Mouse (Mus musculus): ENCODE data around the gene Fitm1. TPM values are rescaled to one million over a fixed set of nuclear protein-coding genes. Genes with fewer than 3 reads are reported as not detected.

Gene Fitm1
- polyA plus RNA-seq, 1 experiment from 2014 or later, result 1.0 TPM

GRCm38 (mm10) chr14:55586149-55586548 is 10.7 kb downstream of the Fitm1 start:
- H3K4me3 ChIP-seq, result no peak overlapping the region
- WGBS, result 92% methylated on average over 2 of the region's 2 CpGs
- no peak for ATAC-seq (ENCODE audit: low read depth)
- H3K9ac ChIP-seq, result no peak overlapping the region
- peaks cover 32% of the 10 kb centered on the region for H3K4me1 ChIP-seq (replicated peaks)
- no peak overlapping the region for H3K27ac ChIP-seq (replicated peaks)
- no peaks in the 10 kb centered on the region for H3K9me3 ChIP-seq
- H3K4me2 ChIP-seq, result no peak overlapping the region
- peaks cover 28% of the 10 kb centered on the region for H3K36me3 ChIP-seq
- H3K27me3 ChIP-seq, result no peaks in the 10 kb centered on the region

GRCm38 (mm10) chr14:55589271-55589670 is 13.9 kb downstream of the Fitm1 start:
- H3K4me3 ChIP-seq, result no peak overlapping the region
- no peak overlapping the region for H3K4me2 ChIP-seq
- H3K27me3 ChIP-seq, result no peaks in the 10 kb centered on the region
- H3K9me3 ChIP-seq, result no peaks in the 10 kb centered on the region
- no peak for ATAC-seq (ENCODE audit: low read depth)
- peaks cover 22% of the 10 kb centered on the region for H3K36me3 ChIP-seq
- 90% methylated on average over 5 of the region's 5 CpGs for WGBS
- peaks cover 52% of the 10 kb centered on the region for H3K4me1 ChIP-seq (replicated peaks)
- no peak overlapping the region for H3K9ac ChIP-seq
- no peak overlapping the region for H3K27ac ChIP-seq (replicated peaks)

GRCm38 (mm10) chr14:55589771-55590448 is 14.5 kb downstream of the Fitm1 start:
- H3K27ac ChIP-seq (replicated peaks), result peak overlapping the region; percentile 96; the same call in 1 of the 2 replicates
- peaks cover 29% of the 10 kb centered on the region for H3K36me3 ChIP-seq
- H3K4me2 ChIP-seq, result peak overlapping the region; percentile 93
- H3K27me3 ChIP-seq, result no peaks in the 10 kb centered on the region
- WGBS, result 90% methylated on average over 11 of the region's 11 CpGs
- no peak for ATAC-seq (ENCODE audit: low read depth)
- H3K4me3 ChIP-seq, result peak overlapping the region; percentile 72
- peaks cover 45% of the 10 kb centered on the region for H3K4me1 ChIP-seq (replicated peaks)
- no peaks in the 10 kb centered on the region for H3K9me3 ChIP-seq
- peak overlapping the region; percentile 91 for H3K9ac ChIP-seq

- H3K4me3 ChIP-seq, result peak within 1 kb of the TSS; percentile 72
- H3K4me2 ChIP-seq, result peak within 1 kb of the TSS; percentile 93
- peaks cover 37% of the 10 kb centered on the region for H3K4me1 ChIP-seq (replicated peaks)
- 1% methylated on average over 22 of the region's 22 CpGs for WGBS
- H3K9ac ChIP-seq, result peak within 1 kb of the TSS; percentile 91
- peak; percentile 97 for ATAC-seq (ENCODE audit: low read depth)
- no peaks in the 10 kb centered on the region for H3K27me3 ChIP-seq
- H3K27ac ChIP-seq (replicated peaks), result peak within 1 kb of the TSS; percentile 96
- no peaks in the 10 kb centered on the region for H3K9me3 ChIP-seq
- peaks cover 38% of the 10 kb centered on the region for H3K36me3 ChIP-seq
Observed at GRCm38 (mm10) chr14:55590748-55591330, 15.4 kb downstream of the Fitm1 start, which contains the start of gene Psme2. TSS of gene Psme2 (minus strand) at chr14:55591113.

- WGBS, result under 1% methylated on average over 33 of the region's 33 CpGs
- no peaks in the 10 kb centered on the region for H3K27me3 ChIP-seq
- H3K4me1 ChIP-seq (replicated peaks), result peaks cover 37% of the 10 kb centered on the region
- peak within 1 kb of the TSS; percentile 93 for H3K4me2 ChIP-seq
- H3K9ac ChIP-seq, result peak within 1 kb of the TSS; percentile 91
- peak within 1 kb of the TSS; percentile 96 for H3K27ac ChIP-seq (replicated peaks)
- peaks cover 44% of the 10 kb centered on the region for H3K36me3 ChIP-seq
- ATAC-seq (ENCODE audit: low read depth), result peak; percentile 94
- H3K4me3 ChIP-seq, result peak within 1 kb of the TSS; percentile 72
- H3K9me3 ChIP-seq, result no peaks in the 10 kb centered on the region
Observed at GRCm38 (mm10) chr14:55591331-55591891, 16.0 kb downstream of the Fitm1 start, which contains the start of gene Rnf31. TSS of gene Rnf31 (plus strand) at chr14:55591708.

- Histone ChIP-seq H3K27me3 (no peaks in the 10 kb centered on the region), H3K4me1 (replicated peaks) (peaks cover 37% of the 10 kb centered on the region), H3K9me3 (no peaks in the 10 kb centered on the region), H3K27ac (replicated peaks) (peak overlapping the region; percentile 96), H3K9ac (peak overlapping the region; percentile 91), H3K4me2 (peak overlapping the region; percentile 93), H3K4me3 (peak overlapping the region; percentile 72), H3K36me3 (peaks cover 49% of the 10 kb centered on the region)
- 4% methylated on average over 16 of the region's 16 CpGs for WGBS
- ATAC-seq (ENCODE audit: low read depth), result no peak
Observed at GRCm38 (mm10) chr14:55592226-55592625, 16.8 kb downstream of the Fitm1 start.

- 77% methylated on average over 13 of the region's 13 CpGs for WGBS
- no peak overlapping the region for H3K4me3 ChIP-seq
- H3K27me3 ChIP-seq, result no peaks in the 10 kb centered on the region
- H3K9me3 ChIP-seq, result no peaks in the 10 kb centered on the region
- peaks cover 71% of the 10 kb centered on the region for H3K36me3 ChIP-seq
- no peak overlapping the region for H3K4me2 ChIP-seq
- no peak overlapping the region for H3K9ac ChIP-seq
- ATAC-seq (ENCODE audit: low read depth), result no peak
- H3K4me1 ChIP-seq (replicated peaks), result peaks cover 21% of the 10 kb centered on the region
- H3K27ac ChIP-seq (replicated peaks), result no peak overlapping the region
Observed at GRCm38 (mm10) chr14:55596036-55596690, 20.7 kb downstream of the Fitm1 start.

GRCm38 (mm10) chr14:55598521-55599390 is 23.3 kb downstream of the Fitm1 start:
- Histone ChIP-seq H3K27ac (replicated peaks) (no peak overlapping the region), H3K4me3 (no peak overlapping the region), H3K9me3 (no peaks in the 10 kb centered on the region), H3K27me3 (no peaks in the 10 kb centered on the region), H3K4me1 (replicated peaks) (peaks cover 7% of the 10 kb centered on the region), H3K36me3 (peaks cover 96% of the 10 kb centered on the region), H3K9ac (no peak overlapping the region), H3K4me2 (no peak overlapping the region)
- ATAC-seq (ENCODE audit: low read depth), result no peak
- 95% methylated on average over 21 of the region's 21 CpGs for WGBS

GRCm38 (mm10) chr14:55603271-55603632 is 27.8 kb downstream of the Fitm1 start, which contains the start of gene Irf9:
TSS of gene Irf9 (plus strand) at chr14:55603571.
- H3K27ac ChIP-seq (replicated peaks), result peak within 1 kb of the TSS; percentile 55; the same call in 1 of the 2 replicates
- H3K4me2 ChIP-seq, result peak within 1 kb of the TSS; percentile 50
- 0 out of 2 replicates have a peak, but pooled peaks have one; percentile 16 for ATAC-seq (ENCODE audit: low read depth)
- peaks cover 12% of the 10 kb centered on the region for H3K4me1 ChIP-seq (replicated peaks)
- H3K9me3 ChIP-seq, result no peaks in the 10 kb centered on the region
- H3K36me3 ChIP-seq, result peaks cover 93% of the 10 kb centered on the region
- H3K9ac ChIP-seq, result 0 out of 2 replicates have a peak within 1 kb of the TSS, but pooled peaks have one; percentile 18
- WGBS, result 89% methylated on average over 7 of the region's 7 CpGs
- no peaks in the 10 kb centered on the region for H3K27me3 ChIP-seq
- peak within 1 kb of the TSS; percentile 30 for H3K4me3 ChIP-seq

- 23% methylated on average over 19 of the region's 19 CpGs for WGBS
- peak overlapping the region; percentile 55; the same call in 1 of the 2 replicates for H3K27ac ChIP-seq (replicated peaks)
- ATAC-seq (ENCODE audit: low read depth), result peak; percentile 85
Observed at GRCm38 (mm10) chr14:55603633-55604576, 28.5 kb downstream of the Fitm1 start.

More at GRCm38 (mm10) chr14:55603633-55604576, 28.5 kb downstream of the Fitm1 start:
- Histone ChIP-seq H3K36me3 (peaks cover 93% of the 10 kb centered on the region), H3K4me1 (replicated peaks) (peaks cover 12% of the 10 kb centered on the region), H3K9me3 (no peaks in the 10 kb centered on the region), H3K27me3 (no peaks in the 10 kb centered on the region), H3K4me2 (peak overlapping the region; percentile 50), H3K9ac (0 out of 2 replicates have a peak overlapping the region, but pooled peaks have one; percentile 18), H3K4me3 (peak overlapping the region; percentile 30)

Measured in neural tube, embryonic 13.5 days (tissue).